Mouse (Mus musculus): ENCODE results near the gene Gm21970. TPM values are rescaled to one million over a fixed set of nuclear protein-coding genes. Genes with fewer than 3 reads are reported as not detected.

The Gm21970 gene
- polyA plus RNA-seq, 1 experiment from 2014 or later, result not detected

GRCm38 (mm10) chr16:91386419-91387120 lies 5.0 kb upstream of the Gm21970 start:
- no peak overlapping the region for H3K4me3 ChIP-seq (ENCODE audit: low read depth, low read length)
- H3K4me2 ChIP-seq, result no peak overlapping the region
- H3K27ac ChIP-seq (ENCODE audit: low read depth, low read length), result no peak overlapping the region
- 88% methylated on average over 10 of the region's 10 CpGs for whole genome bisulfite sequencing (ENCODE audit: insufficient replicate concordance)
- no peak for ATAC-seq (replicated peaks; ENCODE audit: insufficient number of reproducible peaks, low FRiP score, low TSS enrichment)
- H3K9ac ChIP-seq (ENCODE audit: low read depth, low read length), result no peak overlapping the region
- peaks cover 30% of the 10 kb centered on the region for H3K36me3 ChIP-seq (ENCODE audit: control insufficient read depth, insufficient read depth, low read length)
- no peaks in the 10 kb centered on the region for H3K27me3 ChIP-seq (ENCODE audit: control insufficient read depth, insufficient read depth, low read length)
- no peaks in the 10 kb centered on the region for H3K4me1 ChIP-seq (ENCODE audit: control insufficient read depth, insufficient read depth, low read length)
- H3K9me3 ChIP-seq (replicated peaks; ENCODE audit: control insufficient read depth, low read length), result no peaks in the 10 kb centered on the region

GRCm38 (mm10) chr16:91387121-91387486 lies 4.4 kb upstream of the Gm21970 start:
- H3K27me3 ChIP-seq (ENCODE audit: control insufficient read depth, insufficient read depth, low read length), result no peaks in the 10 kb centered on the region
- H3K9ac ChIP-seq (ENCODE audit: low read depth, low read length), result no peak overlapping the region
- no peaks in the 10 kb centered on the region for H3K9me3 ChIP-seq (replicated peaks; ENCODE audit: control insufficient read depth, low read length)
- no peaks in the 10 kb centered on the region for H3K4me1 ChIP-seq (ENCODE audit: control insufficient read depth, insufficient read depth, low read length)
- 87% methylated on average over 3 of the region's 3 CpGs for WGBS (ENCODE audit: insufficient replicate concordance)
- no peak overlapping the region for H3K27ac ChIP-seq (ENCODE audit: low read depth, low read length)
- H3K4me2 ChIP-seq, result no peak overlapping the region
- ATAC-seq (replicated peaks; ENCODE audit: insufficient number of reproducible peaks, low FRiP score, low TSS enrichment), result no peak
- no peak overlapping the region for H3K4me3 ChIP-seq (ENCODE audit: low read depth, low read length)
- peaks cover 30% of the 10 kb centered on the region for H3K36me3 ChIP-seq (ENCODE audit: control insufficient read depth, insufficient read depth, low read length)

GRCm38 (mm10) chr16:91390100-91390499 lies 1.4 kb upstream of the Gm21970 start:
- H3K9me3 ChIP-seq (replicated peaks; ENCODE audit: control insufficient read depth, low read length), result no peaks in the 10 kb centered on the region
- H3K36me3 ChIP-seq (ENCODE audit: control insufficient read depth, insufficient read depth, low read length), result peaks cover 30% of the 10 kb centered on the region
- H3K4me3 ChIP-seq (ENCODE audit: low read depth, low read length), result no peak overlapping the region
- no peaks in the 10 kb centered on the region for H3K4me1 ChIP-seq (ENCODE audit: control insufficient read depth, insufficient read depth, low read length)
- H3K27me3 ChIP-seq (ENCODE audit: control insufficient read depth, insufficient read depth, low read length), result no peaks in the 10 kb centered on the region
- ATAC-seq (replicated peaks; ENCODE audit: insufficient number of reproducible peaks, low FRiP score, low TSS enrichment), result no peak
- 83% methylated on average over 4 of the region's 4 CpGs for WGBS (ENCODE audit: insufficient replicate concordance)
- no peak overlapping the region for H3K9ac ChIP-seq (ENCODE audit: low read depth, low read length)
- no peak overlapping the region for H3K27ac ChIP-seq (ENCODE audit: low read depth, low read length)
- no peak overlapping the region for H3K4me2 ChIP-seq

GRCm38 (mm10) chr16:91394826-91395410 lies 3.4 kb downstream of the Gm21970 start:
- no peaks in the 10 kb centered on the region; the same call in 1 of the 2 replicates for H3K4me1 ChIP-seq (ENCODE audit: control insufficient read depth, insufficient read depth, low read length)
- ATAC-seq (replicated peaks; ENCODE audit: insufficient number of reproducible peaks, low FRiP score, low TSS enrichment), result no peak
- no peak overlapping the region for H3K4me3 ChIP-seq (ENCODE audit: low read depth, low read length)
- H3K27me3 ChIP-seq (ENCODE audit: control insufficient read depth, insufficient read depth, low read length), result no peaks in the 10 kb centered on the region
- no peaks in the 10 kb centered on the region for H3K9me3 ChIP-seq (replicated peaks; ENCODE audit: control insufficient read depth, low read length)
- no peak overlapping the region for H3K9ac ChIP-seq (ENCODE audit: low read depth, low read length)
- H3K27ac ChIP-seq (ENCODE audit: low read depth, low read length), result no peak overlapping the region
- H3K4me2 ChIP-seq, result no peak overlapping the region
- WGBS (ENCODE audit: insufficient replicate concordance), result 64% methylated on average over 4 of the region's 4 CpGs
- peaks cover 11% of the 10 kb centered on the region for H3K36me3 ChIP-seq (ENCODE audit: control insufficient read depth, insufficient read depth, low read length)

- no peak overlapping the region for H3K4me3 ChIP-seq (ENCODE audit: low read depth, low read length)
- no peaks in the 10 kb centered on the region for H3K27me3 ChIP-seq (ENCODE audit: control insufficient read depth, insufficient read depth, low read length)
- peaks cover 9% of the 10 kb centered on the region for H3K36me3 ChIP-seq (ENCODE audit: control insufficient read depth, insufficient read depth, low read length)
- no peak for ATAC-seq (replicated peaks; ENCODE audit: insufficient number of reproducible peaks, low FRiP score, low TSS enrichment)
- H3K9ac ChIP-seq (ENCODE audit: low read depth, low read length), result no peak overlapping the region
- 55% methylated on average over 8 of the region's 8 CpGs for WGBS (ENCODE audit: insufficient replicate concordance)
- no peaks in the 10 kb centered on the region; the same call in 1 of the 2 replicates for H3K4me1 ChIP-seq (ENCODE audit: control insufficient read depth, insufficient read depth, low read length)
- H3K27ac ChIP-seq (ENCODE audit: low read depth, low read length), result no peak overlapping the region
- no peak overlapping the region for H3K4me2 ChIP-seq
- H3K9me3 ChIP-seq (replicated peaks; ENCODE audit: control insufficient read depth, low read length), result no peaks in the 10 kb centered on the region
These were observed 4.3 kb downstream of the Gm21970 start for GRCm38 (mm10) chr16:91395633-91396392.

- Histone ChIP-seq H3K4me1 (ENCODE audit: control insufficient read depth, insufficient read depth, low read length) (no peaks in the 10 kb centered on the region; the same call in 1 of the 2 replicates), H3K27ac (ENCODE audit: low read depth, low read length) (no peak overlapping the region), H3K4me2 (no peak overlapping the region), H3K4me3 (ENCODE audit: low read depth, low read length) (no peak overlapping the region), H3K36me3 (ENCODE audit: control insufficient read depth, insufficient read depth, low read length) (peaks cover 9% of the 10 kb centered on the region), H3K9ac (ENCODE audit: low read depth, low read length) (no peak overlapping the region), H3K9me3 (replicated peaks; ENCODE audit: control insufficient read depth, low read length) (no peaks in the 10 kb centered on the region), H3K27me3 (ENCODE audit: control insufficient read depth, insufficient read depth, low read length) (no peaks in the 10 kb centered on the region)
- 39% methylated on average over 10 of the region's 10 CpGs for WGBS (ENCODE audit: insufficient replicate concordance)
- ATAC-seq (replicated peaks; ENCODE audit: insufficient number of reproducible peaks, low FRiP score, low TSS enrichment), result no peak
These were observed 5.5 kb downstream of the Gm21970 start for GRCm38 (mm10) chr16:91396844-91397537.

- H3K4me1 ChIP-seq (ENCODE audit: control insufficient read depth, insufficient read depth, low read length), result no peaks in the 10 kb centered on the region; the same call in 1 of the 2 replicates
- no peak overlapping the region for H3K9ac ChIP-seq (ENCODE audit: low read depth, low read length)
- no peaks in the 10 kb centered on the region for H3K9me3 ChIP-seq (replicated peaks; ENCODE audit: control insufficient read depth, low read length)
- no peak overlapping the region for H3K4me2 ChIP-seq
- ATAC-seq (replicated peaks; ENCODE audit: insufficient number of reproducible peaks, low FRiP score, low TSS enrichment), result no peak
- H3K36me3 ChIP-seq (ENCODE audit: control insufficient read depth, insufficient read depth, low read length), result peaks cover 4% of the 10 kb centered on the region
- no peak overlapping the region for H3K4me3 ChIP-seq (ENCODE audit: low read depth, low read length)
- WGBS (ENCODE audit: insufficient replicate concordance), result 88% methylated on average over 12 of the region's 12 CpGs
- H3K27me3 ChIP-seq (ENCODE audit: control insufficient read depth, insufficient read depth, low read length), result no peaks in the 10 kb centered on the region
- H3K27ac ChIP-seq (ENCODE audit: low read depth, low read length), result no peak overlapping the region
These were observed 6.5 kb downstream of the Gm21970 start for GRCm38 (mm10) chr16:91398030-91398429.

GRCm38 (mm10) chr16:91398944-91399343 lies 7.4 kb downstream of the Gm21970 start:
- no peaks in the 10 kb centered on the region for H3K27me3 ChIP-seq (ENCODE audit: control insufficient read depth, insufficient read depth, low read length)
- no peak overlapping the region for H3K4me3 ChIP-seq (ENCODE audit: low read depth, low read length)
- 90% methylated on average over 7 of the region's 7 CpGs for WGBS (ENCODE audit: insufficient replicate concordance)
- no peak overlapping the region for H3K9ac ChIP-seq (ENCODE audit: low read depth, low read length)
- H3K9me3 ChIP-seq (replicated peaks; ENCODE audit: control insufficient read depth, low read length), result no peaks in the 10 kb centered on the region
- peaks cover 6% of the 10 kb centered on the region; the same call in 1 of the 2 replicates for H3K36me3 ChIP-seq (ENCODE audit: control insufficient read depth, insufficient read depth, low read length)
- no peaks in the 10 kb centered on the region; the same call in 1 of the 2 replicates for H3K4me1 ChIP-seq (ENCODE audit: control insufficient read depth, insufficient read depth, low read length)
- H3K4me2 ChIP-seq, result no peak overlapping the region
- H3K27ac ChIP-seq (ENCODE audit: low read depth, low read length), result no peak overlapping the region
- ATAC-seq (replicated peaks; ENCODE audit: insufficient number of reproducible peaks, low FRiP score, low TSS enrichment), result no peak
